Mouse (Mus musculus): Measurements from ENCODE around the gene Zfp524.
"Not testable (repeated sequence)": the region's sequence is repeated elsewhere in the genome, so short reads cannot be mapped to it uniquely, and the experiment has no call there.

The Zfp524 gene

GRCm38 (mm10) chr7:5014251-5015117, at the start of gene Zfp524, which contains the start of gene Fiz1:
Zfp524 (plus strand) TSS chr7:5014415.
Fiz1 (minus strand) TSS chr7:5014697.
- DNase-seq, result peak; percentile 98

DNA sequence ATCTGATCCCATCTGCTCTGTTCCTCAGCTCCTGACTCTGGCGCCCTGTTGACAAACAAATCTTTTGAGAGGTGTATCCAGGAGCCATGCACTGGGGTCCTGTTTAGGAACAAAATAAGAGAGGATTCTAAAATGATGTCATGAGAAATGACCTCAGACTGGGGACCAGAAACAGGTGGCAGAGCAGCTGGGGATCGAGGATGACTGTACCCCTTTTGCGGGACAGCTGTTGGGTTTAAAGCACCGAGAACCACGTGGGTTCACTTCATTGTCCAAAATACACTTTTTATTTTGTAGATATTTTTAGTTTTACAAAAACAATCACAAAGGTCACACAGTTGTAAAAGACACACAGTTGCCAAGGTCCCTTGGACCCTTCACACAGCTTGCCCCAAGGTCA, 49.2 kb upstream of the Zfp524 start:
- DNase-seq, result no peak

- no peak for DNase-seq
Observed at GRCm38 (mm10) chr7:4971068-4971467, 43.1 kb upstream of the Zfp524 start, which contains the start of gene Sbk3. Sbk3 (minus strand) TSS chr7:4971168.

GRCm38 (mm10) chr7:4971710-4972109, 42.5 kb upstream of the Zfp524 start:
- no peak for DNase-seq

GRCm38 (mm10) chr7:4972321-4973047, 41.7 kb upstream of the Zfp524 start:
- no peak for DNase-seq

GRCm38 (mm10) chr7:4975455-4975854, 38.8 kb upstream of the Zfp524 start:
- DNase-seq, result no peak

DNA sequence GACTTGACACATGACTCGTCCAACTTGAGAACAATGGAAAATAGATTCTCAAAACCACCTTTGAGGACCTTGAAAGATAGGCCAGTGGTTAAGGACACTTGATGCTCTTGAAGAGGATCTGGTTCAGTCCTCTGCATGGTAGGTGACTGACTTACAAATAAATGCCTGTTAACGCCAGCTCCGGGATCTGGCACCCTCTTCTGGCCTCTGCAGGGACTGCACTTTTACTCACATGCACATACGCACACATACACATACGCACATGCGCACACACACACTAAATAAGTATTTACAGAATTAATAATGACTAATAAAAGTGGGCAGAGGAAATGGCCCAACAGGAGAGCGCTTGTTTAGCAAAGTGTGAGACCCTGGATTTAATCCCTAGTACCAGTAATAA, 37.4 kb upstream of the Zfp524 start:
- DNase-seq, result no peak

DNA sequence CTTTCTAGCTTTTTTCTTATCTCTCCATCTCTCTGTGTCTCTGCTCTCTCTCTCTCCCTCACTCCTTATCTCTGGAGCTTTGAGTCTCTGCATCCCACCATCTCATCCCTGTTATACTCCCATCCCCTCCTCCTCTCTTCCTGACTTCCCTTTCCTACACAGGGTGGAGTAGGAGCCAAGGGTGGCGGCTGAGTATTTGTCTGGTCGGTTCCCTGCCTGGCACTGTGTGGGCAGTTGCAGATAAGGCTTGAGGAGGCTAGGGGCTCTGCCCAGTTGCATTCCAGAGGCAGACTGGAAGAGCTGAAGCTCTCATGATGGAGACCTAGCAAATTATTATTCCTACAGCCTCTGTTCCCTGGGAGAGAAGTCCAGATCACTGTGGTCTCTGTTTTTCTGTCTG, 26.0 kb upstream of the Zfp524 start:
- DNase-seq, result no peak

DNA sequence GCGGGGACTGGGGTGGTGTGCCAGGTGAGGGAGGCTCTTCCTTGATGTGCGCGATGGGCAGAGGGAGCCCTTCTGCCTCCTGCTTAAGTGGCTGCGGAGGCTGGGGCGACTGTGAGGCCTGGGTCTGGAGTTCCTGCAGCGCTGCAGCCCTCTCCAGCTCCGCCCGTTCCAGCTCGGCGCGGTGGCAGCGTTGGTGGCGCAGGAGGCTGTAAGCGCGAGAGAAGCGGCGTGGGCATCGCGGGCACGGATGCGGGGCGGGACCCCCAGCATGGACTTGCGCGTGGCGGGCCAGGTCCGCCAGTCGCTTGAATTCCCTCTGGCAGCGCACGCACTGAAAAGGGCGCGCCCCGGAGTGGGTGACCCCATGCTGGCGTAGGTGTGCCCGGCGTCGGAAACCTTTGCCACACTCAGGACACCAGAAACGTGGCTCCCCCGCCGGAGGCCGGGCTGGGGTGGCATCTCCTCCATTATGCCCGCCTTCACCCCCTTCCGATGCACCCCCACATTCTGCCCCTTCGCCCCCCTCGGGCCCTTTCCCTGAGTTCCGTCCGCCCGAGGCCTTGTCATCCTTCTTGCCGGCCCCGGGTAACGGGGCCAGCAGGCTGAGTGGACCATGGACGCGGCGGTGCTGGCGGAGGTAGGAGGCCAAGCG, 20.7 kb upstream of the Zfp524 start:
- DNase-seq, result no peak

DNA sequence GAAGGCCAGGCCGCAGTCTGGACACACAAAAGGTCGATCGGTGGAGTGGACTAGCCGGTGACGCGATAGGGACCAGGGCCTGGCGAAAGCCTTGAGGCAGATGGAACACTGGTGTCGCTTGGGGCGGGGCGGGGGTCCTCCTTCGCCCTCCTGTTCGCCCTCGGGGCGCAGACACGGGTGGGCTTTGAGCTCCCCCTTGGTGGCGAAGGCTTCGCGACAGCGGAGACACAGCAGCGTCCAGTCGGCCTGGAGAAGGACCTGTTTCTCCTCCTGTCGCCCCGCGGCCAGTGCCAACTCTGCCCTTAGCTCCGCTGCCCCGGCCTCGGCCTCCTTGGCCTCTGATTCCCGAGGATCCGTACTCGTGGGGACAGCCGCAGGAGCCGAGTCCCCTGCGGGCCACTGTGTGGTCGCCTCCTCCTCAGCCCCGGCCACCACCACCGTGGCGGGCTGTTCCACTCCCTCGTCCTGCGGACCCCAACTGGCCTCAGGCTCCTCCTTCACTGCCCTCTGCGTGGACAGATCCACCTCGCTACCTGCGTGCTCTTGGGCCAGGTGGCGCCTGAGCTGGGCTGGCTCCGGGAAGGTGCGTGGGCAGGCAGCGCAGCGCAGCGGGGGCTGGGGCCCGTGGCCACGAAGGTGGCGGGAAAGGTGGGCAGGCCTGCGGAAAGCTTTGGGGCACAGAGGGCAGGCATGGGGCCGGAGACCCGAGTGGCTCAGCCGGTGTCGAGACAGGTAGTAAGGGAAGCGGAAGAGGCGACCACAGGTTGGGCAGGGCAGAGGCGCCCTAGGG, 20.0 kb upstream of the Zfp524 start:
- DNase-seq, result no peak

DNA sequence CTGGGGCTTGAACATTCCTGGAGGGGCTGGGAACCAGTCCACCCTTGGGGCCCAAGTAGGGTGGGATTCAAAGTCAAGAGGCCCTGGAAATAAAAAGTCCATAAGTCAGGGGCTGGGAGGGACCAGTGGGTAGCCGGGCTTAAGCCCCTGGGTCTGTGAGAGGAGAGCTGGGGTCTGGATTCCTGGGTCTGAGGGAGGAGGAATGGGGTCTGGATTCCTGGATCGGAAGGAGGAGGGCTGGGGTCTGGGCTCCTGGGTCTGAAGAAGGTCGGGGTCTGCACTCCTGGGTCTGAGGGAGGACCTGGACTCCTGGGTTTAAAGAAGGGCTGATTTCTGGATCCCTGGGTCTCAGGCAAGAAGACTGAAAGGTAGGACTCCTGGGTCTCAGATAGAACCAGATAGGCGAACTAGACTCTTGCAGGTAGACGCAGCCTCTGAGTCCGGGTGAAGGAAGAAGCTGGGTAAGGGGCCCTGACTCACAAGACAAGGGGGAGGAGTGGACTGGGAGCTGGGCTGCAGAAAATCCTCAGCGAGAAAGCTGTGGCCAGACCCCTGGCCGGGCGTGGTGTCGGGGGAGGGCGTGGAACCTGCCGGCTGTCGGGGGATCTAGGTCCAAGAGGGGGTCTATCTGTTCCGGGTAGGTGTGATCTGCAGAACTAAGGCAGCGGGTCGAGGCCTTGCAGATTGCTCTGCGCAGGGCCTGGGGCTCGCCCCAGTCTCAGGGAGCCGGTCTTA, 18.8 kb upstream of the Zfp524 start:
- no peak for DNase-seq

DNA sequence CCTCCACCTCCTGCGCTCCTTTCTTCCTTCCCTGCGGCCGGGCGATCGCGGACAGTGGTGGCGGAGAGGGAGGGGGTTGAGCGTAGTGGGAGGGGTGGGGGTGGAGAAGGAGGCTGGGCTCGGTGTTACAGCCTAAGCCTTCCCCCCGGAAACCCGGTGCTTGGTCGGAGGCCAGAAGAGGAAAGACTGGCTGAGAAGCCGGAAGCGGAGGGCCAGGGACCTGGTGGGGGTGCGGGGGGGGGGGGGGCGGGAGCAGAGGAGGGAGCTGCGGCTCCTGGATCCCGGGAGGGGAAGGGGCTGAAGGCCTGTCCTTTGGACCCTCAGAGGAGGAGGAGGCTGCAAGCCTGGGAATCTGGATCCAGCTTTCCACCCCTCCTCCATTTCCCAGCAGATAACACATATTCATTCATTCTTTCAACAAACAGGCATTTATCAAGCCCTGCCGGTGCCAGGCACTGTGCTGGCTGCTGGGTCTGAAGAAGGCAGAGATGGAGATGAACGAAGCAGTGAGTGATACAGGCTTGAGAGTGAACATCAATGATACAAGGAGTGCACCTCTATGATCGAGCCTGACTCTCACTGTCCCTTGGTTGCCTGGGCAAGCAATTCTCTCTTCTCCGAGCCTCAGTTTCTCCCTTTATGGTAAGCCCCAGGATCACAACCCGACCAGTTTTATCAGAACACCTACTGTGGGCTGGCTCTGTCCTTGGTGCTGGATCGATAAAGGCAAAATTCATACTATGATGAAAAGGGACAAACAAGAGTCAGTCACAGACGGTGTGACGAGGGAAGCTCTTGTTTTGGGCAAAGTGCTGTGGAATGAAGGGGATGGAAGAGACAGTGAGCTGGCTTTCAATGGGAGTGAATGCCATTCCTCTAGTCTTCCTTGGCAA, 18.0 kb upstream of the Zfp524 start, which contains the start of gene Zfp579:
Zfp579 (minus strand) TSS at position 156 of the 893 bp plus-strand sequence.
- peak; percentile 90 for DNase-seq

DNA sequence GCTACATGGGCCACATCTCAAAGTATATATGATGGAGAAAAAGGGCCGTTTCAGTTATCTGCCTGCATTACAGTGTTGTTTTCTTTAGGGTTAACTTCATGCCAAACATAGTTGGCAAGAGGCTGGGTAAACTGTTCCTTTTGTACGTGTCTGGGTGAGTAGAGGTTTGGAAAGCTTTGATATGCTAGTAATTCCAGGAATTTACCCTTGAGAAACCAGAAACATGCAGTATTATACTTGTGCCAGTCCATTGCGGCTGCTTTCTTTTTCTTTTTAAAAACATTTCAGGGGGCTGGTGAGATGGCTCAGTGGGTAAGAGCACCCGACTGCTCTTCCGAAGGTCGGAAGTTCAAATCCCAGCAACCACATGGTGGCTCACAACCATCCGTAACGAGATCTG, 17.3 kb upstream of the Zfp524 start:
- DNase-seq, result no peak

DNA sequence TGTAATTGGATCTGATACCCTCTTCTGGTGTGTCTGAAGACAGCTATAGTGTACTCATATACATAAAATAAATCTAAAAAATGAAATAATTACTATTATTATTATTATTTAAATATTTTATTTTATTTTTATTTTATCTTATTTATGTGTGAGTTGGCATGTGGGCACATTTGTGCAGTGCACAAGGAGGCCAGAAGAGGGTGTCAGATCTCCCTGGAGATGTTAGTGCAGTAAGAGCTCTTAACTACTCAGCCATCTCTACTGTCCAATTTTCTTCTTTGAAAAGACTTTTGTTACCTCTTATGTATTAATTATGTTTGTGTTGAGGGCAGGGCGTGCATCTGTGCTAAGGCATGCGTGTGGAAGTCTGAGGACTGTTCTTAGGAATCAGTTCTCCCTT, 14.3 kb upstream of the Zfp524 start:
- peak; percentile 54 for DNase-seq

DNA sequence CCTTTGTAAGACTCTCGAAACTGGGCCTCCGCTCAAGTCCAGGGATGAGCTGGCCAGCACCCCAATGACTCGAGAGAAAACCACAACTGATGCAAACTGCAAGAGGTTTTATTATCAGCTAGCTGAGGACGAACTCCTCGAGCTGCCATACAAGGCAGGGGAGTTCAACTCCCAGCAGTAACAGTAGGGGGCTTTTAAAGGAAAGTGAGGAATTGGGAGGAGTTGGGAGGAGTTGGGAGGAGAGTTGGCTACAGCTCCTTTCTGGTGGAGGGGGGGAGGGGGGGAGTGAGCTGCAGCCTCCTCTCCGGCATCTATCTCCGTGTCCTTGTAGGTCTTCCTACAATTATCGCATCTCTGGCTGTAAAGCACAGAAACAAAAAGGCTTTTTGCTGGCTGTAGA, 11.3 kb upstream of the Zfp524 start:
- not testable (repeated sequence) for DNase-seq

DNA sequence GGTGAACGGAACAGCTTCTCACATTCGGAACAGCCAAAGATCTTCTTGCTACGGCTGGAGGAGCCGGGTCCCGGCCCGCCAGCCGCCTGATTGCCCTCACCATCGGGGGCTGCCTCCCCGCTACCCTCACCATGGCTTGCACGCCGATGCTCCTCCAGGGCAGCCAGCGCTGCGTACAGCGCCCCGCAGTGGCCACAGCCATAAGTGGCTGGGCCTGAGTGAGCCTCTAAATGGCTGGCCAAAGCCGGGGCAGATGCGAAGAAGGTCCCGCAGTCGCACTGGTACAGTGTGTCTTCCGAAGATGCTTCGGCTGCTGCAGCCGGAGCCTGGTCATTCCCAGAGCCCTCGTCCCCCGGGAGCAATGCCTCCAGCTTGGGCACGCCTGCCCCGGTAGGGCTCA, 6.0 kb upstream of the Zfp524 start:
- DNase-seq, result no peak

DNA sequence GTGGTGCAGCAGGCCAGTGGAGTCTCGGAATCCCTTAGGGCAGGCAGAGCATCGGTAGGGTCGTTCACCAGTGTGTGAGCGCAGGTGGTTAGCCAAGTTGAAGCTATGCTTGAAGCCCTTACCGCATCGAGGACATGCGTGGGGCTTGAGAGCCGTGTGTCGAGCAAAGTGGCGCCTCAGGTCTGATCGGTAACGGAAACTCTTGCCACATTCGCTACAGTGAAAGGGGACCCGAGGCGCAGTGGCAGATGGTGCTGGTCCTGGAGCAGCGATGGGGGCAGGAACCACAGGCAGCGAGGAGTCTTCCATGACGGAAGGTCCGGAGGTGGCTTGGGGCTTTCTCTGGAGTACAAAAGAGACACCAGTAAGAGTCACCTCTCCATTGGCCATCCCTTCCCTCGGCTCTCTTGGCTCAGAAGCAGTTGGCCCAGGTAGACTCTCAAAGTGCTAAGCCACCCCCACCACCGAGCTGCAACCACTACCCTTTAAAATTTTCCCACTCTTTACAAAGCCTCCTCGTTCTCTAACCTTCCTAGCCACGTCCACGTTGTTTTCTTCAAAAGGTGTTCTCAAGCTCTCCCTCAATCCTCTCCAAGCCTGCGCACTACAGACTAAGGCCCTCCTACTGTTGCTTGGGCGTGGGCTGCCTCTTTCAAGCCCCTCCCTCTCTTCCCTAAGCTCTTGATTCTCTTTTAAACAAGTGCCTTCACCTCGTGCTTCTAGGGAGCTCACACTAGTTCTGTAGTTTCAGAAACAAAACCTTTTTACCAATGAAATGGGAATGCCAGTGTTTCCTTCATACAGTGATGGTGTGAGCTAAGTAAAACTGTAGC, 1.3 kb upstream of the Zfp524 start:
- no peak for DNase-seq

DNA sequence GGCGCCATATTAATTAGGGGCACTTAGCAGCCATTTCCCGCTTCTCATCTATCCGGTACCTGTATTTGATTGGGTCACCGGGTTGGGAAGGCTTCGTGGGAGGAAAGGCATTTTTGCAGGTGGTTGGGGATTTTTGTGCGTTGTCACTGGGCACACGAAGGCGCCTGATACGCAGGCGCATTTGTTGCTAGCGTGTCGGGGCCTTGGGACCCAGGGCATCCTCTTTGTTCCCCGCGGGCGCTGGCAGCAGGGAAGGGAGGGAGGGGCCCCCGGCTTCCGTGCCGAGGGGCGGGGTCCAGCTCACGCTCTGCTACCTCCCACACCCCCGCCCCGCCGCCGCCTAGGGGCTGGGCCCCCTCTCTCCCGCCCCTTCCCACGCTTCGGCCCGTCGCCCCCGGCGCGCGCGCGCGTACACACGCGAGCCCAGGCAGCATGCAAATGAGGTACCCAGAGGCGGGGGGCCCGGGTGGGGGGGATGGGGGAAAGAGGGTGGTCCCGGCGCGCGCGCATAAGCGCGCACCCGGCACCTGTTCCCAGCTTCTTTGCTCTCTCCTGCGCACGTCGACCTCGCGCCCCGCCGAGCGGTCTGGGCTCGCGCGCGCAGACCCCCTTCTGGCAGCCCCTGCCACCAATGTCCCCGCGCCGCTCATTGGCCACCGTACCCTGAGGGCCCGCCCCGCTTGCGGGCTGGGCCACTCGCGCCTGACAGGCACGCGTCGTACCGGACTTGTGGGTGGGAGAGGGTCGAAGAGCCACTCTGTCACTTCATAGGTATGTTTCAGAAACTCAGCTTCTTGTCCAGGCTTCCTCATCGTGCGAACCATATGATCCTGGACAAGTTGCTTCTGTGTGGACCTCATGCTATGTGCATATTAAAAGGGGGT, 1.1 kb downstream of the Zfp524 start, which contains the start of gene Gm44973:
Gm44973 (plus strand) TSS at position 379 of the 884 bp plus-strand sequence.
- DNase-seq, result peak; percentile 96

- DNase-seq, result no peak
Observed at GRCm38 (mm10) chr7:5016057-5016456, 1.8 kb downstream of the Zfp524 start.
